Mouse (Mus musculus) liver, embryonic 13.5 days (tissue): Measurements from ENCODE around the gene Wscd1. TPM values are rescaled to one million over a fixed set of nuclear protein-coding genes. Genes with fewer than 3 reads are reported as not detected.
A peak's percentile ranks its signal among the peaks of the same experiment; 100 is the strongest.

Source experiments
- ATAC-seq: fragments of 200-750 bp; cut with Nextera tagmentation; 2 replicates; pipeline ENCODE4 v1.8.0; 2017; ENCODE audit warnings: low read depth, mild to moderate bottlenecking, moderate number of reproducible peaks, moderate library complexity
- DNase-seq: peaks from one replicate; pipeline ENCODE4 v3.0.0; 2022
- H3K27ac ChIP-seq: fragments of 300-500 bp; sonication (generic); 2 replicates; pipeline ENCODE4 v1.5.1; 2015; ENCODE audit warnings: moderate library complexity, mild to moderate bottlenecking, inconsistent platforms
- H3K27me3 ChIP-seq: fragments of 300-500 bp; sonication (generic); 2 replicates; pipeline ENCODE4 v1.6.1; 2015; ENCODE audit warnings: mild to moderate bottlenecking, inconsistent platforms
- H3K36me3 ChIP-seq: fragments of 300-500 bp; sonication (generic); 2 replicates; pipeline ENCODE4 v1.6.1; 2015; ENCODE audit warnings: mild to moderate bottlenecking, inconsistent platforms
- H3K4me1 ChIP-seq: fragments of 300-500 bp; sonication (generic); replicated peaks from 2 replicates; pipeline ENCODE4 v1.6.1; 2015; ENCODE audit warnings: inconsistent platforms
- H3K4me2 ChIP-seq: fragments of 300-500 bp; sonication (generic); 2 replicates; pipeline ENCODE4 v1.6.1; 2015; ENCODE audit warnings: inconsistent platforms, mild to moderate bottlenecking, moderate library complexity
- H3K4me3 ChIP-seq: fragments of 300-500 bp; sonication (generic); replicated peaks from 2 replicates; pipeline ENCODE4 v1.5.1; 2015; ENCODE audit warnings: mild to moderate bottlenecking, inconsistent platforms
- H3K9ac ChIP-seq: fragments of 300-500 bp; sonication (generic); 2 replicates; pipeline ENCODE4 v1.6.1; 2015; ENCODE audit warnings: mild to moderate bottlenecking, inconsistent platforms
- H3K9me3 ChIP-seq: fragments of 300-500 bp; sonication (generic); replicated peaks from 2 replicates; pipeline ENCODE4 v1.6.1; 2016; ENCODE audit warnings: inconsistent platforms
- WGBS: fragments of 180-500 bp; shearing (Covaris S2); methylation state at CpG from one replicate; pipeline ENCODE4 v1.1.7; 2015; ENCODE audit not compliant: insufficient replicate concordance; 5-methylcytosine and 5-hydroxymethylcytosine counted together
- polyA plus RNA-seq: library from polyadenylated mRNA; unstranded; fragments of >200 nt; fragmentation: Nextera tagmentation; extraction: Ambion mirVana; gene quantifications from 2 replicates; pipeline ENCODE4 v1.2.1, GENCODE M21; 2015

The Wscd1 gene
- polyA plus RNA-seq, 1 experiment from 2014 or later: 0.39 TPM

DNA sequence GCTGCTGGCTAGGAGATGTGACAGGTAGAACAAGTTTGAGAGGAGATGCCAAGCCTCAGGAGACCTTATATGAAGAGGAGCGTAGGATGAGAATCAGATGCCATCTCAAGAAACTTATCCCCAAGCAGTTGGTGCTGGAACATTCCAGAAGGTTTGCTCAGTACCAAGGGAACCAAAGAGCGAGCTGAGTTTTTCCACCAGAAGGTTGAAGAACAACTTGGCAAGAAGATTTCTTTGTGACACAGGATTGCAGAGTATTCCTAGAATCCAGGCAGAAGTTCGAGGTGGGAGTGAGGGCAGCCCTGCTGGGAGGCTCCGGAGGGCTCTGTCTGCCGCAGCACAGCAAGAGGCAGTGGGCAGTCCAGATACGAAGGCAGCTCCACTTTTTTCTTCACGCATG is 21.4 kb downstream of the Wscd1 start:
- Histone ChIP-seq H3K27ac (no peak overlapping the region), H3K4me3 (no peak overlapping the region), H3K27me3 (no peaks in the 10 kb centered on the region), H3K36me3 (no peaks in the 10 kb centered on the region), H3K9me3 (no peaks in the 10 kb centered on the region), H3K9ac (no peak overlapping the region), H3K4me2 (no peak overlapping the region), H3K4me1 (peaks cover 10% of the 10 kb centered on the region; the same call in 1 of the 2 replicates)
- no peak for DNase-seq
- no peak for ATAC-seq
- 62% methylated on average over 7 of the region's 7 CpGs for WGBS

DNA sequence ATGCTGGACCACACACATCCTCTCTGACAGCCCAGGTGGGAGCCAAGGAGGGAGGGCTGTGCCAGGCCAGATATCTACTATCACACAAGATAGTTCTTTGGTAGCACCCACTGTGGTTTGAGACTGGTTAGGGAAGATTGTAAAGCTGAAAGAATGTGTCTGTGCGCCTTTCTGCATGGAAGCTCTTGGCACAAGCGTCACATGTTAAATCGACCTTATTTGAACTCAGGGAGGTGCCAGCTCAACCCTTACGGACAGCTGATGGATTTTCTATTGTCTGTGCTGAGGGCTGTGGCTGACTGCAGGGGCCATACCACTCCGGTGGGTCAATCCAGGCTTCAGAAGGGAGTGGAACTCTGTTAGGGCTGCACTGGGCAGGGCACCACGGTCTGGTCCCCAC is 22.3 kb downstream of the Wscd1 start:
- DNase-seq (no peak), ATAC-seq (no peak)
- H3K27me3 ChIP-seq: no peaks in the 10 kb centered on the region
- no peak overlapping the region for H3K4me3 ChIP-seq
- no peak overlapping the region for H3K27ac ChIP-seq
- WGBS: 48% methylated on average over 6 of the region's 6 CpGs
- H3K36me3 ChIP-seq: no peaks in the 10 kb centered on the region
- H3K9me3 ChIP-seq: no peaks in the 10 kb centered on the region
- no peak overlapping the region for H3K4me2 ChIP-seq
- no peak overlapping the region for H3K9ac ChIP-seq
- peaks cover 10% of the 10 kb centered on the region; the same call in 1 of the 2 replicates for H3K4me1 ChIP-seq

DNA sequence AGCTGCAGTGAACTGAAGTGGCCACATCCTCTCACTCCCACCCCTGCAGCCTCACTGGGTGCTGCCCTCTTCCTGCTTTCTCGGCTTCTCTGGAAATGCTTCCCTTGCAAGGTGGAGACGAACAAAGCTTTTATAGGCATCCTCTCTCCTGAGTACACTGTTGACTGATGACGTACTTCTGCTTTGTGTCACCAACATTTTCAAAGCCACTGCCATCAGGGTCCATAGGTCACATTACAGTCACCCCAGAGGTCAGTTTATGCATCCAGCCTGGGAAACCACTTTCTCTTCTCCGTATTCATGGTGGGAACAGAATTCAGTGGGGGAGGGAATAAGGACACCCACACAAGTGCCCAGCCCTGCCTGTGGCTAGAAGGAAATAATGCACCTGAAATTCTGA is 23.1 kb downstream of the Wscd1 start:
- Histone ChIP-seq H3K9me3 (no peaks in the 10 kb centered on the region), H3K4me3 (no peak overlapping the region), H3K27ac (no peak overlapping the region), H3K4me1 (peaks cover 10% of the 10 kb centered on the region; the same call in 1 of the 2 replicates), H3K4me2 (no peak overlapping the region), H3K9ac (no peak overlapping the region), H3K36me3 (no peaks in the 10 kb centered on the region), H3K27me3 (no peaks in the 10 kb centered on the region)
- DNase-seq (no peak), ATAC-seq (peak; percentile 61; the same call in 1 of the 2 replicates)
- WGBS: 10% methylated on average over 4 of the region's 4 CpGs

DNA sequence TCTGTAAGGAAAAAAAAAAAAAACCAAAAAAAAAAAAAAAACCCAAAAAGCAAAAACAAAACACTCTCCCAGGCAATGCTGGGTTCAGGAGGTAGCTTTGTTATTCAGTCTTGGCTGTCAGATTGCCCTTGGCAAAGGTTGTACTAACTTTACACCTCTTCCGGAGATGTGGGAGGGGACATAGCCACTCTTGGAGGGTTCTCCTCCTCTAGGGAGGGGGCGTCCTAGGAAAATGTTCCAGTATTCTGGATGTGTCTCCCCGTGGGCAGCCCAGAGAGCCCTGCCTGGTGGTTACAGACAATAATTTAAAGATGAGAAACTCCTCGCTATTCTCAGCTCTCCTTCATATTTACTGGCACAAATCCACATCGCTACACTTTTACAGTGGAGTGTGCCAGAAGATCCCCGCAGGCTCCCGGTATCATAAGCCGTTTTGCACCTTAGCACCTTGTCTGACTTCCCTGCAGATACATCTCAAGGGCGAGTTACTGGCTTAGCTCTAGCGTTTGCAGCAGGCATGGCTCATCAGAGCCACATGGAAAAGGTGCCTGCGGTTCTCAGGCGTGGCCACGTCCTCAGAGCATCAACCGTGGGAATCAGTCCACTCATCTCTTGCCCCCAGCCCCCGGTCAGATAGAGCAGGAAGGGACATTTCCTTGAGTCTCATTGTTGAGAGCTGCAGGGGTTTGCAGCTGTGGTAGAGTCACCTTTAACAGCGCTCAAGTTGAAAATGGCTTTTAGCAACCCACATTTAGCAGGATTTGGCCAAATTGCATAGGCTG is 24.5 kb downstream of the Wscd1 start:
- H3K9ac ChIP-seq: no peak overlapping the region
- H3K27ac ChIP-seq: no peak overlapping the region
- H3K4me3 ChIP-seq: no peak overlapping the region
- no peaks in the 10 kb centered on the region for H3K36me3 ChIP-seq
- no peaks in the 10 kb centered on the region for H3K27me3 ChIP-seq
- no peak overlapping the region for H3K4me2 ChIP-seq
- peaks cover 10% of the 10 kb centered on the region; the same call in 1 of the 2 replicates for H3K4me1 ChIP-seq
- ATAC-seq: no peak
- DNase-seq: no peak
- no peaks in the 10 kb centered on the region for H3K9me3 ChIP-seq
- 17% methylated on average over 16 of the region's 16 CpGs for WGBS

DNA sequence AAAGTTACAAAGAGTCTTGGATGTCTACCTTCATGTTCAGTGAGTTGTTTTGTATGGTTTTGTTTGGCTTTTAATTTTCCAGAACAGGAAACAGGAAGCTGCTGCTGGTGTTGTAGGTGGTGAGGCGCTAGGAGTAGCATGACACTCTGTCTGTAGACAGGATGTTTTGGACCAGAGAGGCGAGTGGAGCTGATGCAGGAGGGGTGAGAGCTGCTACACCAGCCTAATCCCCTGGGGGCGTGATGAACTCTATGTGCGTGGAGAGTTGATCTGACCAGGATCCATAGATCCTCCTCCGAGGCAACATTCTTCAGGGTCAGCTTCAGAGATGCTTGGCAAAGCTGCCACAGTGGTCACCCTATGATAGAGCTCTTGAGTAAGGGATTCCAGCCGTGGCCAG is 25.3 kb downstream of the Wscd1 start:
- H3K9ac ChIP-seq: no peak overlapping the region
- no peaks in the 10 kb centered on the region for H3K36me3 ChIP-seq
- H3K4me1 ChIP-seq: peaks cover 10% of the 10 kb centered on the region; the same call in 1 of the 2 replicates
- no peak overlapping the region for H3K27ac ChIP-seq
- H3K9me3 ChIP-seq: no peaks in the 10 kb centered on the region
- ATAC-seq (no peak), DNase-seq (no peak)
- H3K4me2 ChIP-seq: no peak overlapping the region
- no peaks in the 10 kb centered on the region for H3K27me3 ChIP-seq
- no peak overlapping the region for H3K4me3 ChIP-seq
- WGBS: 33% methylated on average over 6 of the region's 6 CpGs

DNA sequence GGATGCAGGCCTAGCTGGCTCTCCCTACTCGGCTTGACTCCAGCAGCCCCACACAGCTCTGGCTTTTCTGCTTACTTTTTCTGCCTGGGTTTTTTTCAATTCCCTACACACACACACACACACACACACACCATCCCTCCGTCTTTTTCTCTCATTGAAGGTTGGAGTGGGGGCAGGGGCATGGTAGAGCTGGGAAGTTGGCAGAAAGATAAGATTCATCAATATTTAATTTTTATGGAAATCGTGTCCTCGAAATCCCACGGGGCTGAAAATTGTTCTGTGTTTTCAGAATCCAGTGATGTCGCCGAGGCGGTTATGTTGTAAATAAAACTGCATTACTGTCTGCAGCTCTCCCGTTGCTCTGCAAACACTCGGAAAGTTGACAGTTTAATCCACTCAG is 29.9 kb downstream of the Wscd1 start:
- whole genome bisulfite sequencing: 70% methylated on average over 10 of the region's 10 CpGs
- H3K9me3 ChIP-seq: no peaks in the 10 kb centered on the region
- no peak overlapping the region for H3K27ac ChIP-seq
- no peak overlapping the region for H3K4me2 ChIP-seq
- DNase-seq: no peak
- no peaks in the 10 kb centered on the region for H3K4me1 ChIP-seq
- no peaks in the 10 kb centered on the region for H3K27me3 ChIP-seq
- no peak overlapping the region for H3K9ac ChIP-seq
- no peak for ATAC-seq
- H3K4me3 ChIP-seq: no peak overlapping the region
- H3K36me3 ChIP-seq: no peaks in the 10 kb centered on the region

DNA sequence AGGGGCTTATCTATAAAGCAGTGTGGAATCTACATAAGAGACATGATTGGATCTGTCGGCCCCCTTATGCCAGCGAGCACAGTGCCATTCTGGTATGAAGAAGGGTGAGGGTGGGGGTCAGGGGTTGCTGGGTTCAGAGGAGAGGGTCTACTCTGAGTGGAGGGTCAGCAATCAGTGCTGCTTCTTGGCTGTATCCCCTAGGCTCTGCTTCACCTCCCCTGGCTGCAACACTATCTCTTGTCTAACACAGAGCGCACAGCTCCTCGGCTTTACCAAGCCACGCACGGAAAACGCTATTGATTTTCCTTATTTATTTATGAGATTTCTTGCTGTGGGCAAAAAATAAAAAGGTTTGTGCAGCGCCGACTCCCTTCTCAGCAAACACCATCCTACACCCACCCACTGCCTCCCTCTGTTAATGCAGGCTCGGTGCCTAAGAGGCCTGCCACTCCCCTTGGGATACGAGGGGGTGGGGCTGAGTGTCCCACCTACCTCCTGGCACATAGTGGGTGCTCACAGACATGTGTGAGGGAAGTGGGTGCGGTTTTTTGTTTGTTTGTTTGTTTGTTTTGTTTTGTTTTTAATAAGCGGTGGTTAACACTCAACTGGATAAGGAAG is 32.1 kb downstream of the Wscd1 start:
- H3K27me3 ChIP-seq: no peaks in the 10 kb centered on the region

DNA sequence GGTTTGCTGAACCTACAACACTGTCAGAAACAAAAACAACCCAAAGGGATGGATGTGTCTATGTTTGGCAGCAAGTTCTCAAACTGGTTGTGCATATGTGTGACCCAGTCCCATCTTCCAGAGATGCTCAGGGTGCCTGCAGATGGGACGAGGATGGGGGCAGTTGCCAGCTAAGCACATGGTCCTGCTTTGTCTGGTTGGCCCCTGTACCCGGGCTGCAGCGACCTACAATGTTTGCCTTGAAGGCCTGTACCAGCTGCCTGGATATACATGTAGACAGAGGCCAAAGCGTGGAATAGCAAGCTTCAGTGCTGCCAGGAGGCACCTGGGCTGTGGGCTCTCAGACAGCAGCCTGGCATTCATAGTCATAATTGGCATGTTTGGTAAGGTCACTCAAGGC is 35.8 kb downstream of the Wscd1 start:
- ATAC-seq (no peak), DNase-seq (no peak)
- WGBS: 57% methylated on average over 4 of the region's 4 CpGs
- no peaks in the 10 kb centered on the region for H3K4me1 ChIP-seq
- H3K9me3 ChIP-seq: no peaks in the 10 kb centered on the region
- H3K9ac ChIP-seq: no peak overlapping the region
- no peak overlapping the region for H3K4me3 ChIP-seq
- no peaks in the 10 kb centered on the region for H3K27me3 ChIP-seq
- H3K27ac ChIP-seq: no peak overlapping the region
- H3K36me3 ChIP-seq: no peaks in the 10 kb centered on the region
- no peak overlapping the region for H3K4me2 ChIP-seq

More for the DNA sequence above, 32.1 kb downstream of the Wscd1 start:
- H3K9ac ChIP-seq: no peak overlapping the region
- no peaks in the 10 kb centered on the region for H3K4me1 ChIP-seq
- H3K4me3 ChIP-seq: no peak overlapping the region
- no peak overlapping the region for H3K4me2 ChIP-seq
- H3K9me3 ChIP-seq: no peaks in the 10 kb centered on the region
- ATAC-seq: no peak
- no peak for DNase-seq
- no peaks in the 10 kb centered on the region for H3K36me3 ChIP-seq
- 63% methylated on average over 13 of the region's 13 CpGs for WGBS
- no peak overlapping the region for H3K27ac ChIP-seq

DNA sequence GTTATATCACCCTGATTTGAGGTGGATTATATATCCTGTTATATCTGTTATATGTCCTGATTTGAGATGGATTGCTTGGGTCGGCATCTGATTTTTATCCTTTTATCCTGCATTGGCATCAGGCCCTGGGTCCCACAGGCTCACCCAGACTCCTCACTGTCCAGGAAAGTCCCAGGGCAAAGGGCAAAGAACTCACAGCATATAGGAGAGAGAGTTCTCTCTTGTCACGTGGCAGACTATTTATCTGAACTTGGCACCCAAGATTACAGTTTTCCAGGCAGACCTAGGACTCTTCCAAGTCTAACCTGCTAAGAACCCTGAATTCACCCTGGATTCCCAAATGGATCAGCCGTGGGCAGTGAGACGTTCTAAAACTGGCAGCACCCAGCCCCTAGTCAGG is 38.5 kb downstream of the Wscd1 start:
- 69% methylated on average over 4 of the region's 4 CpGs for WGBS

DNA sequence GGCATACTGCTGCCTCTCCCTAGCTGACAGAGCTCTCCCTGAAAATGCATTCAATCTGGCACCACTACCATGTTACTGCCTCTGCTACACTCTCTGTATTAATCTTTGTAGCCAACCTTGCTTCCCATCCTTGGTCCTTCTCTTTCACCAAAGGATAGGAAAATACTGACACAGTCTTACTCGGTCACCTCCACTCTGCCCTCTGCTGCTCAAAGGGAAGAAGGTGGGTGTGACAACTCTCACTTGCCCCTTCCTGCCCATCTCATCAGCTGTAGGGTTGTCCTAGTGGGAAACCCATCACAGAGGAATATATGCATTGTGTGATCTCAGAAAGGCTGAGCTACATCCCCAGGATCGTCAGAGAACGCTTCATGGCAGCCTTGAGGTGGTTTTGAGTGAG is 40.5 kb downstream of the Wscd1 start:
- Histone ChIP-seq H3K9me3 (no peaks in the 10 kb centered on the region), H3K9ac (no peak overlapping the region), H3K4me2 (no peak overlapping the region), H3K27ac (no peak overlapping the region), H3K4me1 (no peaks in the 10 kb centered on the region), H3K27me3 (no peaks in the 10 kb centered on the region), H3K4me3 (no peak overlapping the region), H3K36me3 (no peaks in the 10 kb centered on the region)
- DNase-seq (no peak), ATAC-seq (no peak)
- 52% methylated on average over 3 of the region's 3 CpGs for WGBS

More for the DNA sequence above, 38.5 kb downstream of the Wscd1 start:
- no peak overlapping the region for H3K9ac ChIP-seq
- no peaks in the 10 kb centered on the region for H3K27me3 ChIP-seq
- DNase-seq (no peak), ATAC-seq (no peak)
- no peak overlapping the region for H3K4me2 ChIP-seq
- no peak overlapping the region for H3K27ac ChIP-seq
- no peak overlapping the region for H3K4me3 ChIP-seq
- H3K4me1 ChIP-seq: no peaks in the 10 kb centered on the region
- no peaks in the 10 kb centered on the region for H3K36me3 ChIP-seq
- no peaks in the 10 kb centered on the region for H3K9me3 ChIP-seq

DNA sequence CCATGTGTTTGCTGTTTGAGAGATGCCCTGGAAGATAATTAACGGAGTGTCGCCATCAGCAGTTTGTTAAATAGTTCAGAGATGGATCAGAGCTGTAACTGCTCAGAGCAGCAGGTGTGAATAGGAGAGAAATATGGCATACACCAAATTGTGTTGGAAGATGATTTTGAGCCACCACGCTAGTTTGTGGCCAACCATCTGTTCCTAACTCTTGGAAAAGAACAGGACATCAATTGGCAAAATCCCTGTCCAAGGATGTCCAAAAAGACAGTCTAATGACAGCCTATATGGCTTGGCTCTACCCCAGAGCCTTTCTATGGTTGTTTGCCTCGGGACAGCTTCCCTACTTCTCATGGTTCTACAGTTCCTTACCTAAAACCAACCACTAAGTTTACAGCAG is 49.5 kb downstream of the Wscd1 start:
- Histone ChIP-seq H3K9ac (no peak overlapping the region), H3K27me3 (no peaks in the 10 kb centered on the region), H3K36me3 (no peaks in the 10 kb centered on the region), H3K4me3 (no peak overlapping the region), H3K4me1 (no peaks in the 10 kb centered on the region), H3K27ac (no peak overlapping the region), H3K4me2 (no peak overlapping the region), H3K9me3 (no peaks in the 10 kb centered on the region)
- WGBS: 62% methylated on average over 4 of the region's 4 CpGs
- ATAC-seq (no peak), DNase-seq (no peak)

DNA sequence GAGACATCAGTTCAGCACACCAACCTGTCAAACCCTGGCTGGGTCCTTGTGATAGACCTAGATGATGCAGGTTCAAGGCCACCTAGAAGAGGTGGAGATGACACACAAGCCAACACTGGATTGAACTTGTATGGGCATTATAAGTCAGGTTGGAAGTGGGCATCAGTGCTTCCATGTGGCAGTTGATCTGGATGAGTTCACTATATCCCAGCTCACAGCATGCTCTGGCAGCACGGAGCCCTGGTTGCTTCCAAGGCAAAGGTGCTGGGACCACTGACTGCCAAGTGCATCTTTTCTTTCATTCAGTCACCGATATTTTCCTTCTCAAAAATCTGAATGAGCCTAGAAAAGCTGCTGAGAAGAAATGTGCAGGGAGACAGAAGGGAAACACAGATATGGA is 58.8 kb downstream of the Wscd1 start:
- DNase-seq (no peak), ATAC-seq (no peak)
- no peaks in the 10 kb centered on the region for H3K27me3 ChIP-seq
- no peak overlapping the region for H3K27ac ChIP-seq
- H3K4me1 ChIP-seq: no peaks in the 10 kb centered on the region
- 67% methylated on average over 2 of the region's 2 CpGs for WGBS
- H3K4me3 ChIP-seq: no peak overlapping the region
- no peak overlapping the region for H3K4me2 ChIP-seq
- H3K36me3 ChIP-seq: no peaks in the 10 kb centered on the region
- no peaks in the 10 kb centered on the region for H3K9me3 ChIP-seq
- H3K9ac ChIP-seq: no peak overlapping the region
